Mouse (Mus musculus) midbrain, embryonic 14.5 days (tissue): ENCODE data around the gene Fetub. TPM values are rescaled to one million over a fixed set of nuclear protein-coding genes. Genes with fewer than 3 reads are reported as not detected.
"Not testable (repeated sequence)": the region's sequence is repeated elsewhere in the genome, so short reads cannot be mapped to it uniquely, and the experiment has no call there.

Experiments used
- ATAC-seq: fragments of 200-750 bp; cut with Nextera tagmentation; 2 replicates; pipeline ENCODE4 v1.8.0; 2017; ENCODE audit warnings: moderate number of reproducible peaks, moderate library complexity; ENCODE audit not compliant: low FRiP score, low TSS enrichment
- DNase-seq: peaks from one replicate; pipeline ENCODE4 v3.0.0-alpha.2; 2015
- H3K27ac ChIP-seq: fragments of 300-500 bp; sonication (generic); replicated peaks from 2 replicates; pipeline ENCODE4 v1.5.1; 2014; ENCODE audit warnings: mild to moderate bottlenecking, low read depth, low read length, moderate library complexity
- H3K27me3 ChIP-seq: fragments of 300-500 bp; sonication (generic); 2 replicates; pipeline ENCODE4 v1.6.1; 2014; ENCODE audit warnings: low read length, control low read depth, mixed read lengths; ENCODE audit not compliant: control insufficient read depth, insufficient read depth
- H3K36me3 ChIP-seq: fragments of 300-500 bp; sonication (generic); 2 replicates; pipeline ENCODE4 v1.6.1; 2014; ENCODE audit warnings: low read length, control low read depth; ENCODE audit not compliant: control insufficient read depth, insufficient read depth
- H3K4me1 ChIP-seq: fragments of 300-500 bp; sonication (generic); 2 replicates; pipeline ENCODE4 v1.6.1; 2014; ENCODE audit warnings: mild to moderate bottlenecking, antibody characterized with exemption, low read length, control low read depth; ENCODE audit not compliant: control insufficient read depth, insufficient read depth
- H3K4me2 ChIP-seq: fragments of 300-500 bp; sonication (generic); 2 replicates; pipeline ENCODE4 v1.6.1; 2014; ENCODE audit warnings: mild to moderate bottlenecking, low read length, moderate library complexity
- H3K4me3 ChIP-seq: fragments of 300-500 bp; sonication (generic); replicated peaks from 2 replicates; pipeline ENCODE4 v1.5.1; 2014; ENCODE audit warnings: low read depth, low read length
- H3K9ac ChIP-seq: fragments of 300-500 bp; sonication (generic); replicated peaks from 2 replicates; pipeline ENCODE4 v1.6.1; 2014; ENCODE audit warnings: mild to moderate bottlenecking, low read length, moderate library complexity
- H3K9me3 ChIP-seq: fragments of 300-500 bp; sonication (generic); 2 replicates; pipeline ENCODE4 v1.6.1; 2016; ENCODE audit warnings: low read length, control low read depth, mixed read lengths; ENCODE audit not compliant: control insufficient read depth
- WGBS: fragments of 180-500 bp; shearing (Covaris S2); extraction: QIAGEN DNeasy Blood & Tissue Kit; methylation state at CpG from one replicate; pipeline ENCODE4 v1.1.7; 2014; 5-methylcytosine and 5-hydroxymethylcytosine counted together
- polyA plus RNA-seq: library from polyadenylated mRNA; unstranded; fragments of >200 nt; fragmentation: Nextera tagmentation; extraction: Ambion mirVana; gene quantifications from 2 replicates; pipeline ENCODE4 v1.2.1, GENCODE M21; 2014

Gene Fetub
- polyA plus RNA-seq, 1 experiment from 2014 or later = not detected

DNA sequence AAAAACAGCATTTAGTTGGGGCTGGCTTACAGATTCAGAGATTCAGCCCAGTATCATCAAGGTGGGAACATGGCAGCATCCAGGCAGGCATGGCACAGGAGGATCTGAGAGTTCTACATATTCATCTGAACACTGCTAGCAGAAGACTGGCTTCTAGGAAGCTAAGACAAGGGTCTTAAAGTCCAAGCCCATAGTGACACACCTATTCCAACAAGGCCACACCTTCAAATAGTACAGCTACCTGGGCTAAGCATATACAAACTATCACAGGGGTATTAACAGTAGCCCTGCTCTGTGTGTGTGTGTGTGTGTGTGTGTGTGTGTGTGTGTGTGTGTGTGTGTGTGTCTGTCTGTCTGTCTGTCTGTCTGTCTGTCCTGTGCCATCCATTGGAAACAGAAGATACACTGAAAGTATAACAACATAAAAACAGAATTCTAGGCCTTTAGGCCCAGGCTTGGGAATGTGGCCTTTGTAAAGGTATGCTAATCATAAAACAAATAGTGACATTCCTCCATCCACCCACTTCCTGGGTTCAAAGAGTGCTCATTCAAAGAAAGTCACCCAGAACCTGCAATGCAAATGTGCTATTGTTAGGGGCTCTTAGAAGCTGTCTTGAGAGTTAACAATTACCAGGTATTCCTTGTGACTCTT lies 23.8 kb downstream of the Fetub start:
- H3K4me2 ChIP-seq, DNase-seq, H3K4me1 ChIP-seq, H3K9ac ChIP-seq, H3K9me3 ChIP-seq, H3K36me3 ChIP-seq, ATAC-seq, H3K27ac ChIP-seq, H3K27me3 ChIP-seq, H3K4me3 ChIP-seq: not testable (repeated sequence)

DNA sequence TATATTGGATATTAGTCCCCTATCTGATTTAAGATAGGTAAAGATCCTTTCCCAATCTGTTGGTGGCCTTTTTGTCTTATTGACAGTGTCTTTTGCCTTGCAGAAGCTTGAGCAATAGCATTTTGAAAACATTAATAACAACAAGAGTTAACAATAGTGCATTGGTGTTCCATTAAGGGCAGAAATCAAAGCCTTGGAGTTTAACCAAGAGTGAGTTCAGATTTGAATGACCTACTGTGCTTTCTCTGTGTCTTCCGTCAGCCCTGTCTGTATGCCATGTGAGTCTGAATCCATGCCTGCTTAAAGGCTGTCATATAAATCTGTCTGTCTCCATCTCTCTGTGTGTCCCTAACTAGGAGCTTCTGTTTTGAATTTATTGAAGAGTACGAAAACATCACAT lies 29.2 kb downstream of the Fetub start:
- ATAC-seq (no peak), DNase-seq (no peak)
- Histone ChIP-seq H3K4me2 (no peak overlapping the region), H3K36me3 (no peaks in the 10 kb centered on the region), H3K9me3 (no peaks in the 10 kb centered on the region), H3K9ac (no peak overlapping the region), H3K27ac (no peak overlapping the region), H3K4me1 (no peaks in the 10 kb centered on the region), H3K4me3 (no peak overlapping the region), H3K27me3 (no peaks in the 10 kb centered on the region)
- 90% methylated on average over 2 of the region's 2 CpGs for WGBS

DNA sequence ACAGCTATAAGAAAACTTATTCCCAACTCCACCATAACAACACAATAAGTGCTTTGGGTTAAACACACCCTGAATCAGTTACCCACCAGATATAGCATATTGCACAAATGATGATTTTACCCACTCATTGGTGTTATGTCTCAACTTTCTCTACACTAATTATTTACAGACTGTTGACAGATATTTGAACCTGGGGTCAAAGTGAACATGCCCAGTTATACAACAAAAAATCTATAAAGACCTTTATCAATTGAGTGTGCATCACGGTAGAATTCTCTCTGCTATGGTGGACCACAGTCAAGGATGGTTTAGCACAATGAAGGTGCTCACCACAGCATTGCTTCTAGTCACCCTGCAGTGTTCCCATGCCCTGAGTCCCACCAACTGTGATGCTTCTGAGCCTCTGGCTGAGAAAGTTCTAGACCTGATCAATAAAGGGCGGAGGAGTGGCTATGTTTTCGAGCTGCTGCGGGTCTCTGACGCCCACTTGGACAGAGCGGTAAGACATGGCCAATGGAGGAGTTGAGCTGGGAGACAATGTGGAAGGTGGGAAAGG lies 32.8 kb downstream of the Fetub start, which contains the start of gene Hrg:
Gene Hrg (plus strand): TSS at position 233 of the 556 bp plus-strand sequence.
- H3K9me3 ChIP-seq = no peaks in the 10 kb centered on the region
- no peak for DNase-seq
- no peak for ATAC-seq
- H3K4me3 ChIP-seq = no peak within 1 kb of the TSS
- H3K27ac ChIP-seq = no peak within 1 kb of the TSS
- H3K27me3 ChIP-seq = no peaks in the 10 kb centered on the region
- H3K36me3 ChIP-seq = no peaks in the 10 kb centered on the region
- H3K4me2 ChIP-seq = no peak within 1 kb of the TSS
- 94% methylated on average over 6 of the region's 6 CpGs for WGBS
- H3K9ac ChIP-seq = no peak within 1 kb of the TSS
- no peaks in the 10 kb centered on the region for H3K4me1 ChIP-seq

DNA sequence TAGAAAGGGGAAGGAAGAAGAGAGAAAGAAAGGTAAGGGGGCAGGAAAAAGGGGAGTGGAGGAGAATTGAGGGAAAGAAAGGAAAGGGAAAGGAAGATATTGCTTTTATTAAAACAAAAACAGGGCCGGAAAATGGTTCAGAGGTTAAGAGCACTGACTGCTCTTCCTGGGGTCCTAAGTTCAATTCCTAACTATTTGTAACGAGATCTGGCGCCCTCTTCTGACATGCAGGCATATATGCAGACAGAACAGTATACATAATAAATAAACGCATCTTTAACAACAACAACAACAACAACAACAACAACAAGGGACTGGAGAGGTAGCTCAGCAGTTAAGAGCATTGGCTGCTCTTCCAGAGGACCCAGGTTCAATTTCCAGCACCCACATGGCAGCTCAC lies 34.9 kb downstream of the Fetub start:
- Histone ChIP-seq H3K36me3 (no peaks in the 10 kb centered on the region), H3K27ac (no peak overlapping the region), H3K9ac (no peak overlapping the region), H3K4me3 (no peak overlapping the region), H3K9me3 (no peaks in the 10 kb centered on the region), H3K27me3 (no peaks in the 10 kb centered on the region), H3K4me1 (no peaks in the 10 kb centered on the region), H3K4me2 (no peak overlapping the region)
- WGBS = 46% methylated on average over 4 of the region's 4 CpGs
- ATAC-seq (no peak), DNase-seq (peak; percentile 3)

DNA sequence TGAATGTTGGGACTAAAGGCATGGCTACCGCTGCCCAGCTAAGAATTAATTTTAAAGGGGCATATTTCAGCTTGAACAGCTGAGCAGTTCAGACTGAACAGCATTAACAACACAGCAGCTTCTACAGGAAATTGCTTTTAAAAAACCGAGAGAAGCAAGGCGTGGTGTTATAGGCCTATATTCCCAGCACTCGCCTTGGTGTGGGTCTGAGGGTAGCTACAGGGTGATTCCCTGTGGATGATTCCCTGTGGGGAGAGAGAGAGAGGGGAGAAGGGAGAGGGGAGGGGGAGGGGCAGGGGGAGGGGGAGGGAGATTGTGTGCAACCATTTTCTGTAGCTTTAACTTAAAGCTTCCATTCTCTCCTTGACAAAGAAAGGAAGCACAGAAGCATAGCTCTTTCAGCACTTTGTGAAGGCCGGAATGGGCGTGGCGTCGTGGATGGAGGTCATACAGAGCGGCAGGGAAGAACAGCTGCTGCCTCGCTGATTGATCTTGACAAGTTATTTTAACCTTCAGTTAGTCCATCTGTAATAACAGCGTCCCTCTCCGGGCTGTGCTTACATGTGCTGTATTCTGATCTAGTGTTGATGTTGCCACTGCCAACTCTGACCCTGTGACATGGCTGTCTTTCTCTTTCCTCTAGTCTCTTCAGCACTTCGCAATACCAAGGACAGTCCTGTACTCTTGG lies 37.4 kb downstream of the Fetub start:
- Histone ChIP-seq H3K27ac (no peak overlapping the region), H3K36me3 (no peaks in the 10 kb centered on the region), H3K9ac (no peak overlapping the region), H3K9me3 (no peaks in the 10 kb centered on the region), H3K4me3 (no peak overlapping the region), H3K4me1 (no peaks in the 10 kb centered on the region), H3K4me2 (peak overlapping the region; percentile 18), H3K27me3 (no peaks in the 10 kb centered on the region)
- 0 out of 2 replicates have a peak, but pooled peaks have one; percentile 37 for ATAC-seq
- peak; percentile 53 for DNase-seq
- WGBS = 34% methylated on average over 13 of the region's 13 CpGs

DNA sequence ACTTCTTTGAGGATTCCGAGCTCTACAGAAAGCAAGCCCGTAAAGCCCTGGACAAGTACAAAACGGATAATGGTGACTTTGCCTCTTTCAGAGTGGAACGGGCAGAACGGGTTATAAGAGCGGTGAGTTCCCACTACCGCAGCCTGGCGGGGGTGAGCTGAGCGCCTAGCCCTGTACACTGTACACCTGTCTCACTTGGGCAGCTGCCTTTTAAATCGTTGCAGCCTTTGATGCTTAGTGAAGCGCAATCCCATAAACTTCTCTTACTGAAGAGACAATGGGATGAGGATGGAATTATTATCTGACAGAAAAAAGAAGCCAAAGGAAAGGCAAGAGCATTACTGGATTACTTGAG lies 37.9 kb downstream of the Fetub start:
- H3K4me1 ChIP-seq = no peaks in the 10 kb centered on the region
- no peaks in the 10 kb centered on the region for H3K27me3 ChIP-seq
- DNase-seq (peak; percentile 19), ATAC-seq (no peak)
- H3K9ac ChIP-seq = no peak overlapping the region
- no peak overlapping the region for H3K27ac ChIP-seq
- H3K4me3 ChIP-seq = no peak overlapping the region
- 57% methylated on average over 11 of the region's 11 CpGs for WGBS
- no peaks in the 10 kb centered on the region for H3K36me3 ChIP-seq
- peak overlapping the region; percentile 18 for H3K4me2 ChIP-seq
- no peaks in the 10 kb centered on the region for H3K9me3 ChIP-seq

DNA sequence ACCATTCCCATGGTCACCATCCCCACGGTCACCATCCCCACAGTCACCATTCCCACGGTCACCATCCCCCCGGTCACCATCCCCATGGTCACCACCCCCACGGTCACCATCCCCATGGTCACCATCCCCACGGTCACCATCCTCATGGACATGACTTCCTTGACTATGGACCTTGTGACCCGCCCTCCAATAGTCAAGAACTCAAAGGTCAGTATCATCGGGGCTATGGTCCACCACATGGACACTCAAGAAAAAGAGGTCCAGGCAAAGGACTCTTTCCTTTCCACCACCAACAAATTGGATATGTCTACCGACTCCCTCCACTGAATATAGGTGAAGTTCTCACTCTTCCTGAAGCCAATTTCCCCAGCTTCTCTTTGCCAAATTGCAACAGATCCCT lies 42.9 kb downstream of the Fetub start:
- no peaks in the 10 kb centered on the region for H3K9me3 ChIP-seq
- no peak overlapping the region for H3K27ac ChIP-seq
- H3K9ac ChIP-seq = no peak overlapping the region
- DNase-seq (no peak), ATAC-seq (no peak)
- H3K4me3 ChIP-seq = no peak overlapping the region
- no peaks in the 10 kb centered on the region for H3K27me3 ChIP-seq
- H3K4me1 ChIP-seq = no peaks in the 10 kb centered on the region
- no peak overlapping the region for H3K4me2 ChIP-seq
- no peaks in the 10 kb centered on the region for H3K36me3 ChIP-seq
- 92% methylated on average over 8 of the region's 8 CpGs for WGBS

DNA sequence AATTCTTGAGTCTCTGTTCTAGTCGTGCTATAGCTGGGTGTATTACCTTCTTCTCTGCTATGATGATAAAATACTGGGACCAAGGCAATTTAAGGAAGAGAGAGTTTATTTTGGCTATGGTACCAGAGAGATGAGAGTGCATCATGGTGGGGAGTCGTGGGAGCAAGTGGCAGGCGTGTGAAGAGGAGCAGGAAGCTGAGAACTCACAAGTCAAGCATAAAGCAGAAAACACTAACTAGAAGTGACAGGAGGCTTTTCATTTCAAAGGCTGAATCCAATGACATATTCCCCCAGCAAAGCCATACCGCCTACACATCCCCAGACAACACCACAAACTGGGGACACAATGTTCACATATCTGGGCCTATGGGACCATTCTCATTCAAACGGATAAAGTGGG lies 44.1 kb downstream of the Fetub start:
- WGBS = 69% methylated on average over 5 of the region's 5 CpGs
- no peak overlapping the region for H3K9ac ChIP-seq
- H3K27me3 ChIP-seq = no peaks in the 10 kb centered on the region

DNA sequence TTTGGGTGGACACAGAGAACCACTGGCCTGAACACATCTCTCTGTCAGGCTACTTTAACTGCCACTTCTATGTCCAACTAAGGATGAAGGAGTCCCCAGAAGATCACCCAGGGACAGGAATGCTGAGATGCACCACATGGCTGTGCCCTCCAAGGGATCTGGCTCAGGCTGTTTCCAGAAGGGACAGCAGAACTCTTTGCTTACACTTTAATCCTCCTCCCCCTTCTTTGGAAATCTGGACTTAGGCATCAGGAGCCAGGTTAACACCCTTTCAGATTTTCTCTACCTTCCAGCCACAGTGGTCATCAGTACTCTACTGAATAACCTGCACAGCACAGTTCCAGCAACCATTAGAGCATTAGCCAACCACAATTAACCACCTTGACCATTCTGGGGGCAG lies 45.2 kb downstream of the Fetub start:
- Histone ChIP-seq H3K27me3 (no peaks in the 10 kb centered on the region), H3K36me3 (no peaks in the 10 kb centered on the region), H3K4me2 (no peak overlapping the region), H3K27ac (no peak overlapping the region), H3K9me3 (no peaks in the 10 kb centered on the region), H3K9ac (no peak overlapping the region), H3K4me1 (no peaks in the 10 kb centered on the region), H3K4me3 (no peak overlapping the region)
- ATAC-seq (no peak), DNase-seq (no peak)

More for the DNA sequence above, 44.1 kb downstream of the Fetub start:
- ATAC-seq = no peak
- no peak for DNase-seq
- Histone ChIP-seq H3K36me3 (no peaks in the 10 kb centered on the region), H3K4me3 (no peak overlapping the region), H3K4me1 (no peaks in the 10 kb centered on the region), H3K4me2 (no peak overlapping the region), H3K27ac (no peak overlapping the region), H3K9me3 (no peaks in the 10 kb centered on the region)
